Mouse (Mus musculus) forebrain, embryonic 15.5 days (tissue): ENCODE measurements around the gene Pou6f2. TPM values are rescaled to one million over a fixed set of nuclear protein-coding genes. Genes with fewer than 3 reads are reported as not detected.

Experiments
- ATAC-seq: fragments of 200-750 bp; cut with Nextera tagmentation; replicated peaks from 2 replicates; pipeline ENCODE4 v1.8.0; 2017; ENCODE audit warnings: mild to moderate bottlenecking, moderate TSS enrichment, moderate library complexity
- H3K27ac ChIP-seq: fragments of 300-500 bp; sonication (generic); replicated peaks from 2 replicates; pipeline ENCODE4 v1.5.1; 2015; ENCODE audit warnings: mild to moderate bottlenecking, inconsistent platforms
- H3K27me3 ChIP-seq: fragments of 300-500 bp; sonication (generic); 2 replicates; pipeline ENCODE4 v1.6.1; 2015; ENCODE audit warnings: inconsistent platforms
- H3K36me3 ChIP-seq: fragments of 300-500 bp; sonication (generic); 2 replicates; pipeline ENCODE4 v1.6.1; 2015; ENCODE audit warnings: mild to moderate bottlenecking, inconsistent platforms
- H3K4me1 ChIP-seq: fragments of 300-500 bp; sonication (generic); 2 replicates; pipeline ENCODE4 v1.6.1; 2015; ENCODE audit warnings: inconsistent platforms
- H3K4me2 ChIP-seq: fragments of 300-500 bp; sonication (generic); replicated peaks from 2 replicates; pipeline ENCODE4 v1.6.1; 2015; ENCODE audit warnings: mild to moderate bottlenecking, inconsistent platforms
- H3K4me3 ChIP-seq: fragments of 300-500 bp; sonication (generic); 2 replicates; pipeline ENCODE4 v1.5.1; 2015; ENCODE audit warnings: mild to moderate bottlenecking, inconsistent platforms
- H3K9ac ChIP-seq: fragments of 300-500 bp; sonication (generic); replicated peaks from 2 replicates; pipeline ENCODE4 v1.6.1; 2015; ENCODE audit warnings: mild to moderate bottlenecking, inconsistent platforms
- H3K9me3 ChIP-seq: fragments of 300-500 bp; sonication (generic); 2 replicates; pipeline ENCODE4 v1.6.1; 2016; ENCODE audit warnings: inconsistent platforms
- WGBS: fragments of 180-500 bp; shearing (Covaris S2); methylation state at CpG from one replicate; pipeline ENCODE4 v1.1.7; 2015; ENCODE audit warnings: mixed read lengths; 5-methylcytosine and 5-hydroxymethylcytosine counted together
- polyA plus RNA-seq: library from polyadenylated mRNA; unstranded; fragments of >200 nt; fragmentation: Nextera tagmentation; extraction: Ambion mirVana; gene quantifications from 2 replicates; pipeline ENCODE4 v1.2.1, GENCODE M21; 2015

Gene Pou6f2
- polyA plus RNA-seq, 1 experiment from 2014 or later: 6.5 TPM

DNA sequence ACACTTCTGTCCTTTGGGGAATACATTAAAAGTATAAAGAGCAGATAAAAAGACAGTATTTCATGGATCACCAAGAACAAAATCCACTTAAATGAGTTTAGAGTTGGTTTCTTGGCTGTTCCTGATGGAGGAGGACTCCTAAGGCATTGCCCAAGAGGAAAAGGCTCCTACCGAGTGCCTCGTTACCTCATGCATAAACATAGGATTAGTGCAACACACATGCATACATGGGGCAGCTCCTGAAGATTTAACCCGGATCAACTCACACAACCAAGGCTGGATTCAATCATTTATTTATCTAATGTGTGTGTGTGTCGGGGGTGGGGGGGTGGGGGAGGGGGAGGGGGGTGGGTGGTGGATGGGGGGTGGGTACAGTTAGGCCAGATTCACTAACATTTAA lies 269.4 kb downstream of the Pou6f2 start:
- no peaks in the 10 kb centered on the region for H3K9me3 ChIP-seq
- H3K4me2 ChIP-seq: no peak overlapping the region
- ATAC-seq: no peak
- no peaks in the 10 kb centered on the region for H3K36me3 ChIP-seq
- H3K27me3 ChIP-seq: no peaks in the 10 kb centered on the region
- no peak overlapping the region for H3K9ac ChIP-seq
- H3K4me1 ChIP-seq: peaks cover 26% of the 10 kb centered on the region
- H3K27ac ChIP-seq: no peak overlapping the region
- H3K4me3 ChIP-seq: no peak overlapping the region
- 13% methylated on average over 3 of the region's 4 CpGs for WGBS

DNA sequence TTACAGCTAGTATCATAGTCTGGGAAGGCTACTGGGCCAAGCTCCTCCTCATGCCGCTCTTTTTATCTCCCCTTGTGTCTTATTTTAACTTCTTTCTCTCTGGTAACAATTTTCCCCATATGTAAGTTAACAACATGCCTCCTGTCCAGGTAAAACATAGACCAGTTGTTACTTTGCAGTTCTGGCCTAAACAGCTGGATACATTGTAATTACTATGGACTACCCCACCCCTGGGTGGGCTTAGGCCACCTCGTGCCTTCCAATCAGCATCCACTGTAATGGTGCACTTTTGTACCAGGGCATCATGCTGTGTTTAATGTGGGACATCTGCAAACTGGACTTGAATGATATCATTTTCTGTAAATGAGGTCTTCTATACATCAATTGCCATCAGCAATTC lies 271.4 kb downstream of the Pou6f2 start:
- Histone ChIP-seq H3K27ac (peak overlapping the region; percentile 33; the same call in 1 of the 2 replicates), H3K36me3 (no peaks in the 10 kb centered on the region), H3K4me3 (no peak overlapping the region), H3K27me3 (no peaks in the 10 kb centered on the region), H3K4me2 (no peak overlapping the region), H3K4me1 (peaks cover 26% of the 10 kb centered on the region), H3K9me3 (no peaks in the 10 kb centered on the region), H3K9ac (no peak overlapping the region)
- ATAC-seq: no peak
- WGBS: 57% methylated on average over 2 of the region's 2 CpGs

DNA sequence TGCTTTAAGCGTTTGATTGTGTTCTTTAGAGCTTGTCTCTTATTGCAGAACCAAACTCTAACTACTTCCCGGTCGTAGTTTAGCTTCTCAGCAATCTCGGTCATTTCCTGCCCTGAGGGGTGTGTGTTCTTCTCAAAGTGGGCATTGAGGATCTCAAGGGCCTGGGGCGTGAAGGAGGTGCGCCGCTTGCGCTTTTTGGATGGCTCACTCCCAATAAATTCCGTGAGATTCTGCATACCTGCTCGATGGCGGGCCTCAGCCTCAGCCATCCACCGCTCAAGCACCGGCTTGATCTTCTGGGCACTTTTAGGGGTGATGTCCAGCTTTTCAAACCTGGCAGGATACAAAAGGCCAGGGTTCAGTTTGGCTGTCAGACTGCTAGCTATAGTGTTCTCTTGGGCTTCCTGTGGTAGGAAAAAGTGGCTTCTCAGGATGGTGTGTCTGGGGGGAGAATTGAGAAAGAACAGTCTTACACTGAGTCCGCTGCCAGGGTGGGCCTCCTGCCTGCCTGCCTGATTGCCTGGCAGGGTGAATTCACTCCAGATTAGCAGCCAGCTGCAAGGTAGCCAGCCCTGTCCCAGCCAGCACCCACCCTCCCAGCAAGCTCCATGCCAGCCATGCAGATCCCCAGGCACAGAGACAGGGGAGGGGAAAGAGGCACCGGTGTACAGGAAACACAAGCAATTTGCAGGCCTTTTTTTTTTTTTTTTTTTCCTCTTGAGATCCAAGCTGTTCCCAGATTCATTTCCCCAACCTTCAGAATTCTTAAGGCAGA lies 272.1 kb downstream of the Pou6f2 start:
- H3K9me3 ChIP-seq: no peaks in the 10 kb centered on the region
- H3K36me3 ChIP-seq: no peaks in the 10 kb centered on the region
- H3K4me2 ChIP-seq: no peak overlapping the region
- H3K27me3 ChIP-seq: no peaks in the 10 kb centered on the region
- WGBS: 70% methylated on average over 15 of the region's 15 CpGs
- H3K4me1 ChIP-seq: peaks cover 29% of the 10 kb centered on the region
- peak; percentile 86 for ATAC-seq
- H3K9ac ChIP-seq: no peak overlapping the region
- peak overlapping the region; percentile 33; the same call in 1 of the 2 replicates for H3K27ac ChIP-seq
- no peak overlapping the region for H3K4me3 ChIP-seq

DNA sequence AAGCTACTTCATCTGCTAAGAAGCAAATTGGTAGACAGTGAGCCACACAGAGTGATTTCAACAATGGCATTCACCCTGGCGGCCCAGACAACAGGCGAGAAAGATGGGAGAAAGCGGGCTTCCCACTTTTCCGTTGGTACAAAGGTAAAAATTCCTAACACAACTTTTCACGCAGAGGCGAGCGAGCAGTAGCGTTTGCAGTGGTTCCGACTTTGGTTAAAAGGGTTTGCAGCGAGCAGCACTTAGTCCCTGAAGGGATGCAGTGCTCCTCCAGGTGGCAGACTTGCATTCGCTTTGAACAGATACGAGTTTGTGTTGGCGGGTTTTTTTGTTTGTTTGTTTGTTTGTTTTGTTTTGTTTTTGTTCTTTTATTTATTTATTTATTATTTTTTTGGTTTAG lies 273.1 kb downstream of the Pou6f2 start:
- ATAC-seq: peak; percentile 74
- H3K27me3 ChIP-seq: no peaks in the 10 kb centered on the region
- H3K4me2 ChIP-seq: peak overlapping the region; percentile 20
- H3K36me3 ChIP-seq: no peaks in the 10 kb centered on the region
- no peak overlapping the region for H3K4me3 ChIP-seq
- no peak overlapping the region for H3K9ac ChIP-seq
- 23% methylated on average over 13 of the region's 13 CpGs for WGBS
- H3K9me3 ChIP-seq: no peaks in the 10 kb centered on the region
- peaks cover 21% of the 10 kb centered on the region for H3K4me1 ChIP-seq
- H3K27ac ChIP-seq: no peak overlapping the region

DNA sequence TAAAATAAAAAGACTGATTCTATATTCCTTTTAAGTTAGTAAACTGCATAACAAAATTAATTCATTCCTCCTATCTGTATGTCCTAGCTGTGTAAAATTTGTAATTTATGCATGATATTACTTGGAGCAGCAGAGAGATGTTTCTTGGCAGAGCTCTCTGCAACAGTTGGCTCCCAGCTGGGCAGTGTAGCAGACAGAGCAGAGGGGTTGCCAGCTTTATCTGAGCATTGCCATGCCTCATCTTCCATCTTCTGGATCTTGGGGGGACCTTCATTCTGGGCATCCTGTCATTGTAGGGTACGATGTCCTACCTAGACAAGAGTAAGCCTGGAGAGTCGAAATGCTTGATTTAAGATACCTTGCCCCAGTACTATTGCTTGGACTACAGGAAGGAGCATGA lies 277.1 kb downstream of the Pou6f2 start:
- no peaks in the 10 kb centered on the region for H3K27me3 ChIP-seq
- H3K4me2 ChIP-seq: no peak overlapping the region
- no peak overlapping the region for H3K9ac ChIP-seq
- peak; percentile 62 for ATAC-seq
- no peak overlapping the region for H3K27ac ChIP-seq
- 75% methylated on average over 2 of the region's 2 CpGs for WGBS
- H3K4me1 ChIP-seq: peaks cover 12% of the 10 kb centered on the region
- H3K36me3 ChIP-seq: no peaks in the 10 kb centered on the region
- no peaks in the 10 kb centered on the region for H3K9me3 ChIP-seq
- H3K4me3 ChIP-seq: no peak overlapping the region

DNA sequence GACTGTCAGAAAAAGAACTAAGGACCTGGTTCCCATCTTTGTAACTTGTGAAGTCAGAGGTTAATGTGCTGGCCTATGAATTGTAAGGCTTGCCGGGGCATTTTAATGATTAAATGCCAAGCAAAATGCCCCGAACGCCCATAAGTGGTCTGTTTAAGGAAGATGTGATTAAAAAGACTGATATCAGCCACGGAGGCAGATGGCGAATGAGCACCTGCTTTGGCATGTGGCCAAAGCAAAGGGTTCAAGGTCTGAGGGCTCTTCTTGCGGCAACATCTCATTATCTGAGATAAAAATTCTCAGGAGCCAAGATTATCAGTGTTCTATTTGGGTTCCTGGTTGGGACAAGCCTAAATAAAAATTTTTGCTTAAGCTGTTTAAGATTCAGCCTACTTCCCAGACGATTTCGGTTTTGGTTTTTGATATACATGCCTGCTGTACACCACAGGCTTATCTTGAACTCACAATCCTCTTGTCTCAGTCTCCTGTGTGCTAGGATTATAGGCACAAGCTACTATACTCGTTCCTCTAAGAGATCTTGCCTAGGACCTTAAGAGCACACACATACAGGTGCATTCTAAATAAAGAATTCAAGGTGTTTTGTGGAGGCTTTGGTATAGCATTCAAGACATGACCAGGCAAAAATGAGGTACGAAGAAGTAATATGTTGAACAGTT lies 315.9 kb downstream of the Pou6f2 start:
- ATAC-seq: no peak
- H3K4me3 ChIP-seq: no peak overlapping the region
- no peaks in the 10 kb centered on the region for H3K27me3 ChIP-seq
- H3K4me2 ChIP-seq: no peak overlapping the region
- H3K36me3 ChIP-seq: no peaks in the 10 kb centered on the region
- no peak overlapping the region for H3K9ac ChIP-seq
- 77% methylated on average over 10 of the region's 10 CpGs for WGBS
- no peaks in the 10 kb centered on the region for H3K4me1 ChIP-seq
- H3K27ac ChIP-seq: no peak overlapping the region
- H3K9me3 ChIP-seq: no peaks in the 10 kb centered on the region
